Mouse (Mus musculus): ENCODE measurements around the gene Nbl1.

The Nbl1 gene

DNA sequence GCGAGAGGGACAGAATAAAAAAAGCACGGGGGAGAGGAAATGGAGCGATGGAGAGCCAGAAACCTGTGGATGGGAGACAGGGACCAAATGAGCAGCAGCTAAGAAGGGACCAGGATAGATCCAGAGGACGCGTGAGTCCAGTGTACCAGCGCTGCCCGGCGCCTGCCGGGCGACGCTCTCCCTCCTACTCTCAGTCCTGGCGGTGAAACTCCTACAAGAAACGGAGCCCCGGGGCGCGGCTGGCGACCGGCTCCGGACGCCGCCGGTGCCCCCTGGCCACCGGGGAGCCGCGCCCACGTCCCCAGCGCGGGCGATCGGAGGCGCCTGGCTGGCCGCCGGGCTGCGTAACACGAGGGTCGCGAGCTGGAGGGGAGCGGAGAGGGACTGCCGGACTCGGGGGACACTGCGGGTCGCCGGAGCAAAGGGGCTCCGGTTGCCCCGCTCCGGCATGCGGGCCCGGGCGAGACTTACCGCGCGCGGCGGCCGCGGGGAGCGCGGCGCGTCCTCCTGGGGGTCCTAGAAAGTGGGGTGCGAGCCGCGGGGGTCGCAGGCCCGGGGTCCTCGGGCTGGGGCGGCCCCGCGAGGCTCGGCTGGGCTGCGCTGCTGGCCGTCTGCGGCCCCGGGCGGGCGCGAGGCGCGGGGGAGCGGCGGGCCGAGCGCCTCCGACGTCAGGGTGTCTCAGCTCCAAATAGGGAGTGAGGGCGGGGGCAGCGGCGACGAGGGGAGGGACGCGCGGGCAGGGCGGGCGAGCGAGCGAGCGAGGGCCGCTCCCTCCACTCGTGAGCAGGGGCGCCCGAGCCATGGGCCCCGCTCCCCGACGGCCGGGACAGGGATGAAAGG lies at the start of gene Nbl1:
Gene Nbl1 (minus strand): TSS at position 638 of the 840 bp plus-strand sequence.
- DNase-seq (ENCODE audit: extremely low spot score, low read depth, low spot score): no peak

DNA sequence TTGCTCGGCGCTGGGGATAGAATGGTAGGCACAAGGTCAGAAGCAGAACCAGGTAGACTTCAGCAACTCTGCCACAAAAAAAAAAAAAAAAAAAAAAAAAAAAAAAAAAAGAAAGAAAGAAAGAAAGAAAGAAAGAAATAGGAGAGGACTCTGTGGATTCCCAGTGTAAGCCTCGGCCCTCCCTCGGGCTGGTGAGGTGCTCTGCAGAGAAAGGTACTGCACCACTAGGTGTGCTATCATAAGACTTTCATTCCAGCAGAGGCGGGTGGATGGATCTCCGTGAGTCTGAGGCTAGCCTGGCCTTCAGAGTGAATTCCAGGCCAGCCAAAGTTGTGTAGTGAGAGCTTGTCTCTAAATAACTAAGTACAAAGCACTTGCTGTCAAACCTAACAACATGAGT lies 49.0 kb upstream of the Nbl1 start:
- no peak for DNase-seq (ENCODE audit: extremely low spot score, low read depth, low spot score)

- no peak for DNase-seq (ENCODE audit: extremely low spot score, low read depth, low spot score)
These were observed 47.5 kb upstream of the Nbl1 start for GRCm38 (mm10) chr4:139140267-139140666.

GRCm38 (mm10) chr4:139136011-139136410 lies 43.2 kb upstream of the Nbl1 start:
- no peak for DNase-seq (ENCODE audit: extremely low spot score, low read depth, low spot score)

DNA sequence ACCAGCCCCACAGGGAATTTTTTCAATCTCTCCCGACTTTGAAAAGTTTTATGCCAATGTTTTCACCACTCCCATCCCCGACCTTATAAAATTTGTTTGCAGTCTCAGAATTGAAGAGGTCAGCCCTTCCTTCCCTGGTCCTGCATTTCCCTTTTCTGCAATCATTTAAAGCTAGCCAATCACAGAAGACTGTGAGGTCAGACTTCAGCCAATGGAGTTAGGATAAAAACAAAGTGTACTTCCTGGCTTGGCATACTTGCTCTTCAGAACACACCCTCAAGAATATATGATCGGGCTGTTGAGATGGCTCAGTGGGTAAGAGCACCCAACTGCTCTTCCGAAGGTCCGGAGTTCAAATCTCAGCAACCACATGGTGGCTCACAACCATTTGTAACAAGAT lies 40.3 kb upstream of the Nbl1 start:
- no peak for DNase-seq (ENCODE audit: extremely low spot score, low read depth, low spot score)

DNA sequence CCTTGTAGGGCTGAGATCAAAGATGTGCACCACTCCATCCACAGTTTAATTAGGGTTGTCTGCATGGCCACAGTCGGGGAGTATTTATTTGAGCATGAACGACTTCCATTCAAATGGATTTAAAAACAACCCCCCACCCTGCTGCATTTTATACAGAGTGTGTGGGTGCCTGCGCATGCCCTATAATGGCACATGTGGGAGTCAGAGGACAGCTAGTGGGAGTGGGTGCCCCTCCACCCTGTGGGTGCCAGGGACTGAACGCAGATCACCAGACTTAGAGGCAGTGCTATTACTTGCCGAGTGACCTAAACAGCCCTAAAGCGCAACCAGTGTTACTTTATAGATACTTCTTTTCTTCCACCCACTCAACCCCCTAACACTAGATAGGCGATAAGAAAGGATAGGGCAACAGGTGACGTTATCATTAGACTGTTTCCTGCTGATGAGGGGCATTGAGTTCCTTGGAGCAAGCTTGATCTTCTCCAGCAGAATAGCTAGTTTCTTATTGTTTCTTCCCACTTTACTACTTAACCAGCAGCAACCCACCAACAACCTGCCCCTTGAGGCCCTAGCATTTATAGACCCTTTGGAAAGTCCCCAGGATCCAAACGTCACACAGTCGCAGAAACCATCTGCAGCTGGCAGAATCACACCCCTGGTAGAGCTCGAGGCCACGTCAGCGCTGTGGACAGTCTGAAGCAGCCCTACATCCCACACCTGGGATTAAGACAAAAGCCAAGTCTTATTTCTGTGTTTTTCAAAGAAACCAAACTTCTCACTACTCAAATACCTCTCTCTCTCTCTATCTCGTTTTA lies 39.3 kb upstream of the Nbl1 start:
- DNase-seq (ENCODE audit: extremely low spot score, low read depth, low spot score): no peak

- peak; percentile 90 for DNase-seq (ENCODE audit: extremely low spot score, low read depth, low spot score)
These were observed 38.1 kb upstream of the Nbl1 start, which contains the start of gene Minos1 for GRCm38 (mm10) chr4:139130701-139131549. Gene Minos1 (minus strand): TSS chr4:139131113.

DNA sequence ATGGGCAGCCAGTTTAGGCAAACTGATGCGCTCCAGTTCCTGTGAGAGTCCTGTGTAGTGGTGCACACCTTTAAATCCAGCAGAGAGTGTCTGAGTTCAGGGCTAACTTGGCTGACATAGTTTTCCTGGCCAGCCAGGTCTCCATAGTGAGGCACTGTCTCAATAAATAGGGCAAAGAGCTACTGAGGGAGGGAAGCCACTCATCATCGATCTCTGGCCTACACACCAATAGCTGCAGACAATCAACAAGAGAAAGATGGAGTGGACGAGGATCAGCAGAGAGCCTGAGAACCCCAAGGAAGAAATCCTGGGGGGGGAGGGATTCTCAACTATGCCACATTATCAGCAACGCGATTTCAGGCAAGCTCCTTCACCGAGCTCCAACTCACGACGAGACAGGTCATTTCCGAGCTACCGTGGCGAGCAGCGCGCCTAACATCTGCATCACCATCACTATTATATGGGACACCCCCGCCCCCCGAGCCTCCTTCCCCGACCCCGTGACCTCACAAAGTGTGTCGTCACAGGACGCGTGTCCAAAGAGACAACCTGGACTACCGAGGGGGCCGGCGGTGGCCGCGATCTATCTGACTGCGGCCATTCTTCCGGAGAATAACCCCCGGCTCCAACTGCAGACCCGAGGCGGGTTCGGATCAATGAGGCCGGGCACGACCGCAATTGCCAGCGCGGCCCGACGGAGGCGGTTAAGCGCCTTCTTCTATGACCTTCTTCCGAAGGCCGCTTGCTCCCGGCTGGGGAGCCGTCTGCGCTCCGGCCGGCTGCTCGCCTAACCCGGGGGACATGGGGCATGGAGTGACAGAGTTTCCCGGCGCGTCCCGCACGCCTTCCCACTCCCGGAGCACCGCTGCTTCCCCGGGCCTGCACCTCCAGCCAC lies 37.3 kb upstream of the Nbl1 start:
- DNase-seq (ENCODE audit: extremely low spot score, low read depth, low spot score): no peak

DNA sequence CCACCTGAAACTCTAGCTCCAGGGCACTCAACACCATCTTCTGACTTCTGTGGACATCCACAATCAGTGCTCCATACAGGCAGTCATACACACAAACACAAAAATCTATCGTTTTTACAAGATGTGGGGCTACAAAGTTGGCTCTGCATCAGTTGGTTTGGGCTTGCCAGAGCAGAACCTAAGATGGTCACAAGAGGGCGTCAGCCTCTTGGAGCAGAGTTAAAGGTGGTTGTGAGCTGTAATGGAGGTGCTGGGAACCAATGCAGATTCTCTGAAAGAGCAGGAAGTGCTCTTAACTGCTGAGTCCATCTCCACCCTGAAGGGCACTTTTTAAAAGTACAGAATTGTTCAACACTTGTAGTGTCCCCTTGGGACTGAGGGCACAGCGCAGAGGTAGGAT lies 33.7 kb upstream of the Nbl1 start:
- DNase-seq (ENCODE audit: extremely low spot score, low read depth, low spot score): no peak

- no peak for DNase-seq (ENCODE audit: extremely low spot score, low read depth, low spot score)
These were observed 32.1 kb upstream of the Nbl1 start for GRCm38 (mm10) chr4:139124940-139125339.

DNA sequence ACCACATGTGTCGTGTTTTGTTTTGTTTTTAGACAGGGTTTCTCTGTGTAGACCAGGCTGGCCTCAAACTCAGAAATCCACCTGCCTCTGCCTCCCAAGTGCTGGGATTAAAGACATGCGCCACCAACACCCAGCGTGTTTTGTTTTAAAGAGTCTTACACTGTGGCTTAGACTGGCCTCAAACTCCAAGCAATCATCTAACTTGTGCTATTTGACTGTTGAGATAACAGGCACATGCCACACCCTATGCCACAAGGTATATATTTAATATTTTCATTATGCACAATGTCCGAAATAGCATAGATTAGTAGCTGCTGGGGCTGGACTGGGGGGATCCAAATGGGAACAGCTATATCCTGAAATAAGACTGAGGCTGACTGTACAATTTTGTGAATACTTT lies 29.8 kb upstream of the Nbl1 start:
- no peak for DNase-seq (ENCODE audit: extremely low spot score, low read depth, low spot score)

- no peak for DNase-seq (ENCODE audit: extremely low spot score, low read depth, low spot score)
These were observed 28.2 kb upstream of the Nbl1 start for GRCm38 (mm10) chr4:139120998-139121397.

DNA sequence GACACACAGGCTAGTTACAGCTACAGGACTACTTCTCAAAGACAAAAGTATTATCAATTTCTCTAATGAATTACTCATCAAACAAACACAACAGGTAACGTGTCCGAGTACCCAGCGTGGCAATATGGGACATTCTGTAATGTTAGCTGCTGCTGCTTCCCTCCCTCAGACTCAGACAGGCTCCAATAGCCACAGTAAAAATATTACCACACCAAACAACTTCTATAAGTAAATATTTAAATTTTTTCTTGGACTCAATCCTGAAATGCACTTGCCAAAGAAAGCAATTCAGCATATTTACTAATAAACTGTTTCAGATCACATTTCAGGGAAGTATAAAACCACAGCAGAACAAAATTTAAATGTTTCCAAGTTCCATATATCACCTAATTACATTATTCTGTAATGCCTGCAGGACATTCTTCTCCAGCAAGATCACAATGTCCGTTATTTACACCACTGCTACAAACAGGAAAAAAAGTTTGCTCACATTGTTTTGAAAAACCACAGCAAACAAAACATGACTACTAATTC lies 27.6 kb upstream of the Nbl1 start:
- no peak for DNase-seq (ENCODE audit: extremely low spot score, low read depth, low spot score)

DNA sequence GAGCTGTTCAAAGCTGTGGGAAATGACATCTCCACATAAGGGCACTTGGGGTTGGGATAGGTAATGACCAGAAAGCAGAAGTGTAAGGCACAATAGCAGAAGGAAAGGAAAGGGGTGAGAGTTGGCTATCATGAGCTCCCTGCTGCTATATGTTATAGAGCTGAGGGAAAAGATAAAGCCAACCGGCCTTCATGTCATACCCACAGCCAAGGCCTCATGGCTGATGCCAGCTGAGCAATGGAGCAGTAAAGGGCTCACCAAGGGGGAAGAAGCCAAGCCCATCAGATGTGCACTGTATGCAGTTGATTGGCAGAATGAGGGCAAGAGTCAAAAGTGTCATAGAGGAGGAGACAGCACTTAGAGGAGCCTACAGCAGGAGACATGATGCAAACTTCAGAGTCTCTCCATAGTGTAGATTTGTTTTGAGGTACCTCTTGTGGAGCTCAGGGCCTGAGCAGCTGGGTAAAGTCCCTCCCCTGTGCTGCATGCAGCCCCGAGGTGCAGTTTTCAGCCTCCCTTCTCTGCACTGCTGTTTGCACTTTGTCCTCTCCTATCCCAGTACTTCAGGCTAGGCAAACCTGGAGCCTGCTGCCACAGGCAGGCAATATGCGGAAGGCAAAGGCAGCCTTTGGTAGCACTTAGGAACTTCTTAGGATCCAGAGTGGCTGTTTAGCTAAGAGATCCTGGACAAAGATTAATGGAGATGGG lies 23.7 kb upstream of the Nbl1 start:
- DNase-seq (ENCODE audit: extremely low spot score, low read depth, low spot score): no peak

DNA sequence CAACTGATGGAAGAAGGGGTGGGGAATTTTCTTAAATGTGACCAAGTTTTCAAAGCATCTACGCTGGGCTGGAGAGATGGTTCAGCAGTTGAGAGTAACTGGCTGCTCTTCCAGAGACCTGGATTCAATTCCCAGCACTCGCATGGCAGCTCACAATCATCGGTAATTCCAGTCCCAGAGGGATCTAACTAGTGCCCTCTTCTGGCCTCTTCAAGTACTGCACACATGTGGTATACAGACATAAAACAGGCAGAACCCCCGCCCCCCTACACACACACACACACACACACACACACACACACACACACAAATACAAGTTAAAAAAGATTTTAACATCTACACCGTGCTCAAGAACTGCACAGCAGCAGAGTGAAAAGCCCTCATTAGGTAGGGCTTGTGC lies 22.9 kb upstream of the Nbl1 start:
- no peak for DNase-seq (ENCODE audit: extremely low spot score, low read depth, low spot score)

DNA sequence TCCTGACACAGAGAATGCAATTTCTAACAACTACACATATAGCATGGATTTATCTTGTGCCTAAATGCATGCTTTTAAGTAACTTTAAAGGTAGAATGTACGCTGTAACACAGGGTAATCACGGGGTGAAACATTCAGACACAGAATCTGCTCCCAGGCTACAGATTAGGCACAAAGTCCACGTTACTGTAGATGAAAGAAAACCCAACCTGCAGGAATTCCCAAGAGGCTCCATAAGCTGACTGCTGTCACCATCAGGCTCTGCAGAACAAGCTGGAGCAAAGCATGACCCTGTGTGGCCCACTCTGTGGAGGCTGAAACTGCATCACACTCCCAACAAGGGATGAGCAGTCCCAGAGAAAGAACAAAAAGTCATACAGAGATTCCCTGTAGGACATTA lies 19.7 kb upstream of the Nbl1 start:
- DNase-seq (ENCODE audit: extremely low spot score, low read depth, low spot score): no peak

DNA sequence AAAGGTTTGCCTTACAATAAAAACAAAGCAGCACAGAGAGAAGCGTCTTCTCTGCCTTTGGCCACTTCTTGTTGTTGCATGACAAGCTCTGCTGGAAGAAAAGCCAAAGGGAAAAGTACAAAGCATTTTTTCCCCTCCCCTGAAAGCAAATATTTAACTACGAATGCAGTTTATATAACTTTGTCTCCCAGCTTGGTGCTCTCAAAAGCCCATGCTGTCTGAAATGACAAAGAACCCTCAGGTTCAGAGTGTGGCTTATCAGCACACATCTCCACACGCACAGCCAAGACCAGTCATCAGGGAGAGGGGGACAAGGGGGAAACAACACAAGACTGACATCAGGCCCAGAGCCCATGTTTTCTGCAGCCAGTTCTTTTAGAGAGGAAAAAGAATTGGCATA lies 18.6 kb upstream of the Nbl1 start:
- no peak for DNase-seq (ENCODE audit: extremely low spot score, low read depth, low spot score)

DNA sequence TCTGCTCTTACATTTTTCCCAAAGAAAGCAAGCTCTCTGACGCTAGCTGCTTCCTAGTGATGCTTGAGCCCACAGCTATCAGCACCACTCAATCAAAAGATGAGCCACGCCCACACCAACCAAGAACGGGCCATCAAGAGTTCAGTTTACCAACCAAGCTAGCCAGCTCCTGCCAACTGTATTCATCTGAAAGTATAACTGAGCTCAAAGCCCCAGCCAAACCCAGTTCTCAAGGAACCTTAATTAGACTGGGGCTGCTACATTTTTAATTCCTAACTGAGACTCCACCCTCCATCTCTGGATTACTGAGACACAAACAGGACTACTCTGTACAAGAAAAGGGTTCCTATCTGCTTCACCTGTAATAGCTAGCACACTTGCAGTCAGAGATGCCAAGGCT lies 18.1 kb upstream of the Nbl1 start:
- DNase-seq (ENCODE audit: extremely low spot score, low read depth, low spot score): no peak

DNA sequence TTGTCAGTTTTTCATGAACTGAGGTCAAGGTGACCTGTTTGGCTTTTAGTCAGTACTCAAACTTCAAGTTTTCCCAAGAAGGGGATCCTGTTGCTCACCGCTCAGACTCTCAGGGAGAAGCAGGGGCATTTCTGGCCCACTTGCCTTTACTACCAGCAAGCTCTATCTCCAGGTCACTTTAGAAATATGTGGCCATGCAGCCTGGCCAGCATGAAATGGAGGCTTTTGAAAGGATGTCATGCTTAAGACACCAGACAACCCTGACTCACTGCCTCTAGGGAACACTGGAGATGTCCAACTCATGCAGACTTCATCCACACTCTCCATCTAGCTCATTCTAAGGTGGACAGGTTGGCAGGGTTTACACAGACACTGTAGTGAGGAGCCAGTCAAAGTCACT lies 12.7 kb upstream of the Nbl1 start:
- no peak for DNase-seq (ENCODE audit: extremely low spot score, low read depth, low spot score)
